Mouse (Mus musculus) T-helper 17 cell (primary cell): ENCODE measurements at regions not wholly inside any gene's neighbourhood (a gene's known extent, or its start where the extent isn't known, plus 50 kb on each side); places are given as distances from the start of the nearest gene placed in this dataset.
"Not testable (repeated sequence)": the region's sequence is repeated elsewhere in the genome, so short reads cannot be mapped to it uniquely, and the experiment has no call there.

Source experiments
- in situ Hi-C, 2 experiments: fragments of 300-600 bp; cut with MboI, MseI; formaldehyde crosslinking; loops; 1 replicate in 1 of 2; 2 replicates in 1 of 2; pipeline ENCODE4 v1.15.1; 2025; ENCODE audit warnings: high pct_unique_total_duplicates in 2 of 2

DNA sequence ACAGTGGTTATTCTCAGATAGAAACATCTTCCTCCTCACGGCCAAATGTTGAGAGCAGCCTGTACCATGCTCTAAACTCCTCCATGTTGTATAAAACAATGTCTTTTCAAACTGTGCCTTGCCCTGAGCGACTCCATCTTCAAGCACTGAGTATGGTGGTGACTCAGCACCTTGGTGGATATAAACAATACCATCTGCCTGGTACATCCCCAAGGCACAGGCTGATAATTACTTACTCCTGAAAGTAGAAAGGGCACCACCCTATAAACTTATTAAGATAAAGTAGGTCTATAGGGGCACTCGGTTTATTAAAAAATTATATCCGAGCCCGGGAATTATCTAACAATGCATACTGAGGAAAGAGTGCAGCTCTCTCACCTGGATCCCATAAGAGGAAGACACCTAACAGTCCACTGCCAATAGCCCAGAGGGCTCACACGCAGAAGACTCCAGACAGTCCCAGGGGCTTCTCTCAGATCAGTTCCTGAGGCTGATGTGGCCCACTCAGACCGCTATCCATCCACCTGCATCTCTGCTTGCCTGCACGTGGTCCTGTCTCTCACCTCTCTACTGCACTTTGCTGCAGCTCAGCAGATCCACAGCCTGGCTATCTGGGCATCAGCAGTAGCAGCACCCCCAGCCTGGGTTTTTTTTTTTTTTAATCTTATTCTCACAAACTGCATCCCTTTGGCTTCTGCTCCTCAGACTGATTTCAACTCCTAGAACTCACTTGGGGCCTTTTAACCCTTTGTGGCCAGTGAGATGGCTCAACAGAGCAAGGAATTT, 109.7 kb upstream of the Dlg1 start:
- in situ Hi-C loops, result no loop called here

DNA sequence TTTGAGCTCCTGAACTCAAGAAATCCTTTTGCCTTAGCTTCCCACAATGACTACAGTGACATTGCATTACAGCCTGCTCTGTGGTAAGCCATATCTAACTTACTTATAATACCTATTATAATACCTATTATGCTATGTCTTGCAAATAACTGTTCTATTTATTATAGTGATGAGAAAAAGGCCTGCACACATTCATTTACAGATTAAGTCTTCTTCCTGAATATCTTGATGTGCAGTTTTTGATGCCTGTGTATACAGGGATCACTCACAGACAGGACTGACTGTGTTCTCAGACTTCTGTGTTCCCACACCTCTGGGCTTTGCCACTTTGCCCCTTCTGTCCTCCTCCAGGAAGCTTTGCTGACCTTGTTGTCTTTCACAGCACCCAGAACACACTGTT, 102.8 kb upstream of the Dlg1 start:
- in situ Hi-C loops, result no loop called here

DNA sequence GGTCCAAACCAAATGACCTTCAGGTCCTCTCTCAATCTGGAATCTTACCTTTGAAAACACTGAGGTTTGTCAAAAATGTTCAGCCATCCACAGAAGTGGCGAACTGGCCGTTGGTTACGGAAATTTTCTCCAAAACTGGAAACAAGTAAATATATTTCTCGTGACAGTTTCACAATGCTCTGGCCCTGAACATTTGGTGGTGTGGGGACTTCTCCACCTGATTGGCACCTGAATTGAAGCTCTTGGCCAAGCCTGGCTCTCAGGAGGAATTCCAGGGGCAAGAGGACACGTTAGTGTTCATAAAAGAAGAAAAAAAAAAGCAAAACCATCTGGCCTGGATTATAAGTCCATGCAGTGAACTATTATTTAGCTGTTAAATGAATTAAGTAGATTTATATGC, 98.3 kb upstream of the Dlg1 start:
- in situ Hi-C loops, result no loop called here

DNA sequence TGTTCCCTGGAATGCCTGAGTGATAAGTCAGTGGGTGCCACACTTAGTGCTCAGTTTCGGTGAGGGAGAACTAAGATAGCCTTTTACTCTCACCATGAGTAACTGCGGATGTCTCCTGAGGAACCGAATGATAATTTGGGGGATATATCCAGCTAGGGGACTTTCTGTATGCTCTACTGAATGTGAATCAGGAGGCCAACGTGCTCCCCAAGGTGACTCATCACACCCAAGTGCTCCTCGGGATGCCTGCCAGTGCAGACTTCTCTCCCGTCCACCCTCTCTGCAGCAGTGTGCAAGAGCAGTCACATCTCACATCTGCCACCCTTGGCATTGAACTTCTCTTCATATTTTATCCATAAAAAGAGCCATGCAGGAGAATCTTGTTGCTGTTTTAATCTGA, 94.9 kb upstream of the Dlg1 start:
- in situ Hi-C loops, result no loop called here

DNA sequence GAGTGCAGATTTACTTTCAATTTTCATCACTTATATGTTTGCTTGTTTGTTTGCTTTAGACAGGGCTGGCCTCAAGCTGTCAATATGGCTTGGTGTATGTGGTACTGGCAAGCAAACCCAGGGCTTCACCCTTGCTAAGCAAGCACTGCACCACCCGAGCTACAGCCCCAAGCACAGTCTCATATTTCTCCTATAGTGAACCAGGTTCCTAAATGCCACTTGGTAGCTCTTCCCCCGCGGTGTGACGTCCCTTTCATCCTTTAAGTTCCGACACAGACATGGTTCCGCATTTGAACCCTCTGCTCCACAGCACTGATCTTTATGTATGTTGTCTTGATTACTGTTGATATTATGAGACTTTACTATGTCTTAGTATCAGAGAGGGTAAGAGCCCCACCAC, 93.4 kb upstream of the Dlg1 start:
- in situ Hi-C loops, result no loop called here

DNA sequence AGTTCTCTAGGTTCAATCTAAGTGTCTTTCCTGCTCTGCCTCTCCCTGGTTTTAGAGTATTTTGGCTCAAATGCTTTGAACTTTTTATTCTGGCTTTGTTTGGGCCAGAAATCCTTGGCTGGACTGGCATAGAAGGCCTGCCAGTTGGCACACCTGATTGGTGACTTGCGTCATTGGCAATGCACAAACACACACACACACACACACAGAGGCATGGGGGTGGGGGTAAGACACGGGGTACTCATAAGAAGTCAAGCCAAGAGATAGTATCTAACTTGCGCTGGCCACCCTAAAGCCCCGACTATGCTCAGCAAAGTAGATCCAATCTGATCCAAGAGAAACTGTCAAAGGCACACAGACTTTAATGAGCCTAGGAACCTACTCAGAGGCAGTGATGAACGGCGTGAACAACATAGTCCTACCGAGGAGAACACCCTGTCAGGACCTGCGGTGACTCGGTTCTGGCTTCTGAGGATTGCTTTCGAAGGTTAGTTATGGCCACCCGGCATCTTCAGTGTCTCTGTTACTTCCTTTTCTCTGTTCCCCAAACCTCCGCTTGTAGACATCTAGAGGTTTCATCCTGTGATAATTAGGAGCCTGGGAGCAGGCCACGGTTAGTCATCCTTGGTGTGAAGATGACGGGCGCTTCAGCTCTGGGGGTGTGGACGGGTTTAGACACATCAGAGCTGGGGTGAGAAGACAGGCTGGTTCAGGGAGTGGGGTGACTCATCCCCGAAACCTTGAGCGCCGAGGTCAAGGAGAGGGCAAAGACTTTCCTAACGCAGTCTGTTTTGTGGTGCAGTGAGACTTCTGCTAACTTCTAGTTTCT, 92.7 kb upstream of the Dlg1 start:
- in situ Hi-C loops, result no loop called here

DNA sequence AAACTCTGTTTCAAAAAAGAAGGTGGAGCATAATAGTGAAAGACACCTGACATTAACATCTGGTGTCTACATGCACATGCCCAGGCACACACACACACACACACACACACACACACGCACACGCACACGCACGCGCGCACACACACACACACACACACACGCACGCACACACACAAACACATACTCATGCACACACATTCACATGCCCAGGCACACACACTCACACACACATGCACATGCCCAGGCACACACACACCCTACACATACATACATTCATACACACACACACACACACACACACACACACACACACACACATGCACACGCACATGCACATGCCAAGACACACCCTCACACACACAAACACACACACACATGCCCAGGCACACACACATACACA, 89.4 kb upstream of the Dlg1 start:
- in situ Hi-C loops, result not testable (repeated sequence)

DNA sequence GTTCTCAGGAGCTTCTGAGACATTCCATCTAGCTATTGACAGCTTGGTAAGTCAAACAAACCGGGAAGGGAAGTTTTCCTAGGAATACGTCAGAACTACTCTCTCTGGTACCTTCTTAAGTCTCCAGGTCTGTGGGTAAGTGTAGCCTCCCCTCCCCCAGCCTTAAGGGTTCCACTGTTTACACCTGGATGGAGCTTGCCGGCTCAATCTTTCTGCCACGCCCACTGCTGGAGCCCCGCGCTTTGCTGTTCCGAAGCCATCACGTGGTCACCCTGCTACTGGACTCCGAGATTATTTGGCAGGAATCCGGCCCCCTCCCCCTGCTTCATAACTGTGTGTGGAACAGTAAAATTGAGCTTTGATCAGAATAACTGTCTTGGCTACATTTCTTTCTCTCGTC, 87.6 kb upstream of the Dlg1 start:
- in situ Hi-C loops, result not testable (repeated sequence)

DNA sequence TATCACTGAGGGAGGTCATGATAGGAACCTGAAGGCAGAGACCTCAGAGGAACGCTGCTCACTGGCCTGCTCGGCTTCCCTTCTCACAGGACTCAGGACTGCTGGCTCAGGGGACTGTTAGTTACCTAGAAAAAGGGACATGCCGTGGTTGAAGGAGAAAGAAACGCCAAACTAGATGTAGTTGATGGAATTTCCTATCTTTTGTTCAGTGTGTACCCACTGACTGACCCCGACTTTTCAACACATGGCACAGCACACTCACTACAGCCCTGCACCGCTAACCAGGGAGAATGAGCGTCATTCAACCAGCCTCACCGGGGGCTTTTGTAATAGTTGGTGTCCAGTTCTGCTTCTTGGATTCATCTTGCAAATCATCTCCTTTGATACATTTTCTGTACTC, 86.8 kb upstream of the Dlg1 start:
- in situ Hi-C loops, result no loop called here

DNA sequence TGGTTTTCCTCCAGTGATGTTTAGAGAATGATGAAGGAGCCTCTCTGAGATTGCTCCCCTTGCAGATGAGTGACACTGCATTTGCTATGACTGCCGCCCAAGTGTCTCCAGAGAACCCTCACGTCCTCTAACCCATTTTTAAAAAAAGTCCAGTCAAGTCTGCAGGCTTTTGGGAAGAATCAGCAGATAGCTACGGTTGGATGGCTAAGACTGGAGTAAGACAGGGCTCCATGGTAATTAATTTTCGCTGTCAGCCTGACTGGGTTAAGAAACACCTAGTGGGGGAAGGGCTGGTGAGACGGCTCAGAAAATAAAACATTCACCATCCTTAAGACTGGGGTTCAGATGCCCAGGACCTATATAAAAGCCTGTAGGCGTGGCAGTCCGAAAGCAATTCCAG, 85.9 kb upstream of the Dlg1 start:
- in situ Hi-C loops, result no loop called here

DNA sequence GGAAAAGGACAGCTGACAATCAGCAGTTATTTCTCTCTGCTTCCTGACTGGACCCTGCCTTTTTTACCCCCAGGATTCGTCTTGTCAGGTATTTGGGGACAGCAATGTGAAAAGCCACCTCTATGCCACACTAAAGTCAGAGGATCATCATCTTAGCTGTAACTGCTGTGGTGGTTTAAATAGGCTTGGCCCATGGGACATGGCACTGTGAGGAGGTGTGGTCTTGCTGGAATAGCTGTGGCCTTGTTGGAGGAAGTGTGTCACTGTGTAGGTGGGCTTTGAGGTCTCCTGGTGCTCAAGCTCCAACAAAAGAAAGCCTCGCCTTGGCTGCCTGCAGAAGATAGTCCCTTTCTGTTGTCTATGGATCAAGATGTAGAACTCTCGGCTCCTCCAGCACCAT, 83.9 kb upstream of the Dlg1 start:
- in situ Hi-C loops, result no loop called here

DNA sequence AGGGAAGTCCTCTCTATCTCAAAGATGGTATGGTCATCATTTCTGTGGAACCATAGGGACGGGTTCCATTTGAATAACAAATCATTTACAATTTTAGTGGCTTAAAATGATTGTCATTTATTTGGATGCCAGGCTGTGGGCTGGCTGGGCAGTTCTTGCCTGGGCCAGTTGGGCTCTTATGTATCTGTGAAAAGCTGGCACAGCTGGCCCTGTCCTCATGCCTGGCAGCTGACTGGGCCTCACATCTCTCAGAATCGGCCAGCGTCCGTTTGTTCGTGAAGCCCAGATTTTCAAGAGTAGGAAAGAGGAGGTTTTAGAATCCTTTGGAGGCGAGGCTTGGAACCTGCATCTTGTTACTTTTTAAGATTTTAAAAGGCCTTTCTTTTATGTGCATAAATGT, 82.5 kb upstream of the Dlg1 start:
- in situ Hi-C loops, result no loop called here

DNA sequence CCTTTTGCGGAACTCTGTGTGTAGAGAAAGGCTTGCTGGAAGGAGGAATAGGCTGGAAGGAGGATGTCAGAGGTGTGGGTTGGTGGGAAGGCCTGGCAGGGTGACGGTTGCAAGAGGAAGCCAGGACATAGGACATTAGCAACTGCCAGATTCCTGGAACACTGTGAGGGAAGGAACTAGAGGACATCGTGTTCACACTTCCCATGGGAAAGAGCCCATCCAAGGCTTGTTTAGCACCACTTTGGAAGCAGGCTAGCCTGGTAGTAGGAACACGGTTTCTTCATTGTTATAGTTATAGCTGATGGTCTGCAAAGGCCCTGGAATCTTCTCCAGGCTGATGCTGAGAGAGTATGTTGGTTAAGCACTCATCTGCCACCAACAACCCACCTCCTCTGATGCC, 80.4 kb upstream of the Dlg1 start:
- in situ Hi-C loops, result no loop called here

DNA sequence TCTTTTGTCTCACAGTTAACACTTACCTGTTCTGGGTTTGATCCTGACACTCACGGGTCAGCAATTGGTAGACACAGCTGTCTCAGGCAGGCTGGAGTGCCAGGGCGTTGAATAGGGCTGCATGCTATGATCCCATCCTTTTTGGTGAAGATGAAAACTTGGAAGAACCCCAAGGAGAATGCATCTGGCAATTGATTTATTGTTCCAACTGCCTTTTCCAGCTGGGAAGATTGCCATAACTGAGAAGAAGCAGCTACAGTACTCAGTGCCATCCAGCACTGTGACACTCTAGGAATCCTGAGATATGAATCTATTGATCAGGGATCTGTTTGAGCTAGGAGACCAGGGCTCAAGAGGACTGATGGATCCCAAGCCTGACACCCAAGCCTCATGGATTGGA, 79.6 kb upstream of the Dlg1 start:
- in situ Hi-C loops, result no loop called here

DNA sequence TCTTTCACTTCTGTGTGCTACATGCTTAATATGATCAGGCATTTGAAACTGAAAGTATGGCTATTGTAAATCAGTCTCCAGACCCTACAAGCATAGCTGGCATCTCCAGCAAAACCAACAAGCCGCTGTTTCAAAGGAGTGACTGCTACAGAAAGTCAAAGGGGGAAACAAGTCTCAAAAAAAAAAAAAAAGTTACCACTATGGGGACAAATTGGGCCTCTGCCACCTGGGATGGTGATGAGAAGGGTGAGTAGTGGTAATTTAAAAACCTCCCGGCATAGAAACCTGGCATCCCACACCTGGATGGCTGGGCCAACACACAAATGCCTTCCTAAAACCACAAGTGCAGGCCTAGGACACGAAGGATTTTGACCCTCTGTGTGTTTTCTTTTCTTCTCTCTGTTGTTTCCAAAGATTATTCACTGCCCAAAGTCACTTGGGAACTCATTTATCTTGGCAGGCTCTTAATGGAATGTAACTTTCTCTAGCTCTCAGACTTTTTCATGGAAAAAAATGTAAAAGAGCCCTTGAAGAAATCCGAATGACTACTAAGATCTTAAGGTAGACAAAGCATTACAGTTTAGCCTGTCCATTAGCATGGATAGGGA, 78.9 kb upstream of the Dlg1 start:
- in situ Hi-C loops, result no loop called here

DNA sequence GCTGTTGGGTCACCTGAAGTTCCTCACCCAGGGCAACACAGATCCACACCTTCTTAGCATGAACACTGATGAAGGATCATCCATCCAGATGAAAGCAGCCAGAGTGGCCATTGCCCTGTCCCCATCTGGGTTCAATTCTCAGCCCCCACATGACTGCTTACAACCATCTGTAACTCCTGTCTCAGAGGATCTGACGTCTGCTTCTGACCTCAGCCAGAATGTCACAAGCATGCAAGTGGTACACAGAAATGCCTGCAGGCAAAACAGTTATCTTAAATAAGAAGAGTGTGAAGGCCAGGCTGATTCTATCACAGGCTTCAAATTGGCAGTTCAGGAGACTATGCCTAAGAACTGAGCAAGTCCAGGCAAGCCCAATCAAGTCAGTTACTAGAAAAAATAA, 76.2 kb upstream of the Dlg1 start:
- in situ Hi-C loops, result no loop called here

DNA sequence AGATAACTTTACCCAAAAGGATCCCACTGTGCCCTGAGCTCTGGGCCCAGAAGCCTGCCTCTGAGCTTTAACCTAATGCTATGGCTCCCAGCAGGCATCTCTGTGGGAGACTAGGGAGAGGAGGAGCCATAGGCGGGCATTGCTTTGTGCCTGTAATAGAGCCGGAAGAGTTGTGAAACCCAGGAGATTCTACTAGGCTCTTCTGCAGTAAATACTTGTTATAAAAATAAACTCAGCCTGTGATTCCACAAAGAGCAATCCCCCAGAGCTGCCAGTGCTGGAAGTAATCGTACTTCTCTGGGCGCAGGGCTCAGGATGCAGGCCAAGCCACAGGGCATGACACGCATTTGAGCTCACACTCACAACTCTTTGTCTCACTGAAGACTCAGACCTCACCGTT, 73.7 kb upstream of the Dlg1 start:
- in situ Hi-C loops, result no loop called here

DNA sequence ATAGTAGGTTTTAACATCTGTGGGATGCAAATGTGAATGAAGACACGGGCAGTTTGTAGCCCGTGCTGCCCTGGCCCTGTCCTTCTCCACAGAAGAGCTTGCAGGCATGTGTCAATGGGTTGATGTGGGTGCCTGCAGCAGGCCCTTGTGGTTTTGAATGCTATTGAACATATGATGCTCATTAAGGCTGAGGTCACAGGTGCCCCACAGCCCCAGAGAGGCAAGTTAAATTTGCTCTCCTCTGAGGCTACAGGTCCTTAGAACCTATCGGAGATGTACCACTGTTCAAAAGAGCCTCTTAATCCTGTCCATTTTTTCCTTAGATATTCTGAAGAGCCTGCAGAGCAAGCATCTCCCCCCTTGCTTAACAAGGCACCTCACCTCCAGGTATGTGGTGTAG, 71.7 kb upstream of the Dlg1 start:
- in situ Hi-C loops, result loop anchor here in 1 of 2 experiments (5.0 kb wide), 1 partner anchor 51 kb away; no protein-coding TSS in a partner anchor

DNA sequence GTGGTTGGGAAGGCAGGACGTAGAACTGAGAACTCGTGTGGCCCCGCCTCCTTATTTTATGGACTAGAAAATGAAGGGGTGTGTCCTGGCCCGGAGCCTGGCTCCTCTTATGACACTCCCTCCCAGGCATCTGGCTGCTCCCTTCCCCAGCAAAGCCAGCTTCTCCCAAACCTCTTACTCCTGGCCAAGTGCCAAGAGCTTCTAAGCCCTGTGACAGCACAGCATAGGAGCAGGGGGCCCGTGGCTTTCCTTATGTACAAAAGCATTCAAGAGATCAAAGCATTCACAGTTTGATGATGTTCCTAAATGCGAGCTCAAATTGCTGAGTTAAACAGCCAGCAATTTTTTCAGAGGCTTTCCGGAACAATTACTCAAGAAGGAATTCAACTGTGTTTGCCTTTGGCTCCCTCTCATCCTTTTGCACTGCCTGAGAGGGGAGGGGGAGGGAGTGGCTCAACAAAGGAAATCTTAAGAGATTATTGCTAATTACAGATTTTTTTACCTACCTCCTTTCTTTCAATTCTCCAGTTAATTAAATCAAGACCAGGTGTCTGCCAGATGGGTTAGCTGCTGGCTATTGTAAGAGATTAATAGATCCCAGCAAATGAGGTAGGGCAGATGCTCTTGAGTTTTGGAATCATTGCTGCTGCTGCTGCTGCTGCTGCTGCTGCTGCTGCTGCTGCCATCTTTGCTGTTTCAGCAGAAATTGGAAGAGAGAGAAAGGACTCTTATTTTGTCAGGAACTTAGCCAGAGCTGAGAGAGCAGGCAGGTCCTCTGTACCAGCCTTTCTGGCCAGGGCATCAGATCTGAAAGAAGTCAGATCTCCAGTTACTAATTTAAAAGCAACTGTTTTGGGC, 71.0 kb upstream of the Dlg1 start:
- in situ Hi-C loops, result loop anchor here in 1 of 2 experiments (5.0 kb wide), 1 partner anchor 50 kb away; no protein-coding TSS in a partner anchor

DNA sequence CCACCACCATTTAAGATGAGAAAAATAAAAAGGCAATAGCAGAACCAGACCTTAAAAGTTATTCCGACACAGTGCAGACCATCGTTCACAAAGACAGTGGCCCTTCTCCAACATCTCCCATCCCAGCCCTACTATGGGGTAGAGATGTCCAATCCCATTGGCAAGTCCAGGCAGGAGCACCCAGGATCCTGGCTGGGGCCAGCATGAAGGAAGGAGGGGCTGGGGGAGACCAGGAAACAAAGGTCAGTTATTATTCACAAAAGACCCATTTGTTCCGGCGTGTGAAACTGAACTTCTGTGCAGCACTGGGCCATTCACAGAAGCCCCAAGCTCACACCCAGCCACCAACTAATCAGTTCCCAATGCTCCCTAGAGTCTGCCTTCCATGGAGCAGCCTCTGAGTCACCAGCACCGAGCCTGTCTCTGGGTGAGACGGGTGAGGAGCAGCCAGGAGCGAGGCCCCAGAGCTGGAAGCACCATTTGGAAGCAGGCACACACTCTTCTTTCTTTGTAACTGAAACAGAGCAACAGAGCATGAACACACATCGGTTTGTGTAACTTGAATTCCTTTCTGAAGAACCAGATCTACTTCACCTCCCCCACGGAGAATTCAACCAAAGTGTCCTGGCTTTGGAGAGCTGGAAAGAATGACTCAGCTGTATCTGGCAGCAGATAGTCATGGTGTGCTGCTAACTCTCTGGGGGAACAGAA, 70.1 kb upstream of the Dlg1 start:
- in situ Hi-C loops, result loop anchor here in 1 of 2 experiments (5.0 kb wide), 1 partner anchor 49 kb away; no protein-coding TSS in a partner anchor

DNA sequence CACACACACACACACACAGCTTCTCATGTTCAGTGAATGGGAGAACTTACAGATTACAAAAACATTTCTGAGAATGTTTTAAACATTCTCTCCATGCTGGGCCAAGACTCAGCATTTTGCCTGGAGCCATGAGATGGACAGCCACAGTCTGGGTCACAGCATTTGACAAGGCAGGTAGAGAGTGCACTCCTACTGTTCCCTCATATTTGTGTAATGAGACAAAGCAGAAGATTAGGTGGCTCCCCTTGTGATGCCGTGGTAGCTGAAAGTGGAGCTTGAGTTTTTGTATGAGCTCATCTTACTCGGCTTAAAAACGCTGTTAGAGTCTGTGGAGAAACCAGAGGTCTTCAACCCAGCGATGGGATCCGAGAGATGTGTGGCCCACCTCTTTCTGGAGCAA, 65.3 kb upstream of the Dlg1 start:
- in situ Hi-C loops, result no loop called here
